Mouse (Mus musculus) adrenal gland, postnatal 25 days (tissue): ENCODE results near the gene Ndfip2. TPM values are rescaled to one million over a fixed set of nuclear protein-coding genes. Genes with fewer than 3 reads are reported as not detected.

ENCODE experiments used
- DNase-seq: peaks from one replicate; pipeline ENCODE4 v3.0.0; 2021; ENCODE audit warnings: mixed read lengths
- total RNA-seq: library from RNA; stranded (reverse); gene quantifications from 2 replicates; pipeline ENCODE4 v1.2.3, GENCODE M21; 2021

The Ndfip2 gene
- total RNA-seq, 1 experiment from 2014 or later: 44.8 TPM

DNA sequence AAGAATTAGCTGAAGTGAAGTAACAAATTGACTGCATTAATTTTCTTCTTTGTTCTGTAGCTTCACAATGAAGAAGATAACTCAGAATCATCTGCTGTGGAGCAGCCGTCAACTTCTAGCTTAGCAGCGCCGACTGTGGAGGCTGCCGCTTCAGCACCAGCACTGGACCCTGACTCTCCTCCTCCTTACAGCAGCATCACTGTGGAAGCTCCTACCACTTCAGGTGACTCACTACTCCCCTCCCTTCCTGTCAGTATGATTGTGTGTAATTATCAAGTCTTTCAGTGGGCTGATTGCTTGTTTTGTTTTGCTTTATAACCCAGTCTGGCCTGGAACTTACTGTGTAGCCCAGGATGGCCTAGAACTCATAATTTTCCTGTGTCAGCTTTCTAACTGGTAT lies 29.2 kb downstream of the Ndfip2 start:
- no peak for DNase-seq

DNA sequence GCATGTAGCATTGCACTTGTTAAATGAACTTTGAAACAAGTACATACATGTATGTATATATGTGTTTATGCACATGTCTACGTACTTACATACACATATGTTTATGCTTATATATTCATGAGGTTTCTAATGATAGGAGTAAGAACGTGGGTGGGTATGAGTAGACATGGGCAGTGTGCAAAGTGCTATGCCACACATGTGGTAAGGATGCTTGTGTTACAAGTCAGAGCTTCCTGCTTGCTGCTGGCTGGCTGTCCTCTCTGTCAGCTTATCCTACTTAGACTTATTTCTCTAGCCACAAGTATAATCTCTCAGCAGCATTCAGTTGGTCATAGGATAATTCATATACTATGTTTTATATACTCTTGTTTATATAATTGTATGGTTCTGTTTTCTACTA lies 29.6 kb downstream of the Ndfip2 start:
- DNase-seq: no peak

DNA sequence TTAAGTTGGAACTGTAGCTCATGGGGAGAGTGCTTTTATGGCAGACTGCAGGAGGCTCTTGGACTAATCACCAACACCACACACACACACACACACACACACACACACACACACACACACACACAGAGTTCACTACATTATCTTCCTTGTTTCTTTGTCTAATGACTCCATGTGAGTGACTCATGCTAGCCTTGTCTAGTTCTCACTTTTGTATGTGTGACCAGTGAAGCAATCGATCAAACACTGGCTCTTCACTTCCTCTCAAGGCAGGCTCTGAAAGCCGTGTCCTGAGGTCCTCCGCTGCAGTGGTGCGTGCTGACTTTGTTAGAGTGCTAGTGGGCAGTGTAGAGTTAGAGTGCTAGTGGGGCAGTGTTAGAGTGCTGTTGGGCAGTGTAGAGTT lies 30.2 kb downstream of the Ndfip2 start:
- no peak for DNase-seq

DNA sequence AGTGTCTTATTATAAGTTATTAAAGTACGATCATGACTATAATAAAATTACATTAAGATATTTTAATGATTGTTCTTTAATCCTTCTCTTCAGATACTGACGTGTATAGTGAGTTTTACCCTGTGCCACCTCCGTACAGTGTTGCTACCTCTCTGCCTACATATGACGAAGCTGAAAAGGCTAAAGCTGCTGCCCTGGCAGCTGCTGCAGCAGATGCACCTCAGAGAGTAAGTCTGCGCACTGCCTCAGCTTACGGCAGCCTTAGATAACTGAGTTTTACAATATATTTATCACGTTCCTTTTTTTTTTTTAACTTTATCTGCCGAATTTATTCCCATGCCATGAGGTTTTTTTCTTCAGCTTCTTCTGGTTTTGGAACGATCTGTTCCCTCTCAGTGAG lies 33.8 kb downstream of the Ndfip2 start:
- no peak for DNase-seq

DNA sequence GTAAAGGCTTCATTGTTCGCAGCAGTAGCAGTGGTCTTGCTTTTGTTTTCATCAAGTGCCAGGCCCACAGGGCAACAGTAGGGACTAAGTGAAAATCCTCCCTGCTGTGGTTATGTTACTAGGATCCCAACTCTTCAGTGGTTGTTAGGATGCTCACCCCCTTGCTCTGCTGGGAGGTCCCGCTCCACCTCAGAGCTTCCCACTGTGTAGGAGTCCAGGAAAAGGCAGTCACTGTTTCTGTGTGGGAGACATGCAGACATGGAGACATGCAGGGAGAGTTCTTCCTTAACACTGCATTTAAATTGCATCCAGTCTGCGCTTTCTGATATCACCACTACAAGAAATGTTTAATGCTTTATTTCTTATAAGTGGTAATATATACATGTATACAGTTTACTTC lies 35.4 kb downstream of the Ndfip2 start:
- DNase-seq: no peak

DNA sequence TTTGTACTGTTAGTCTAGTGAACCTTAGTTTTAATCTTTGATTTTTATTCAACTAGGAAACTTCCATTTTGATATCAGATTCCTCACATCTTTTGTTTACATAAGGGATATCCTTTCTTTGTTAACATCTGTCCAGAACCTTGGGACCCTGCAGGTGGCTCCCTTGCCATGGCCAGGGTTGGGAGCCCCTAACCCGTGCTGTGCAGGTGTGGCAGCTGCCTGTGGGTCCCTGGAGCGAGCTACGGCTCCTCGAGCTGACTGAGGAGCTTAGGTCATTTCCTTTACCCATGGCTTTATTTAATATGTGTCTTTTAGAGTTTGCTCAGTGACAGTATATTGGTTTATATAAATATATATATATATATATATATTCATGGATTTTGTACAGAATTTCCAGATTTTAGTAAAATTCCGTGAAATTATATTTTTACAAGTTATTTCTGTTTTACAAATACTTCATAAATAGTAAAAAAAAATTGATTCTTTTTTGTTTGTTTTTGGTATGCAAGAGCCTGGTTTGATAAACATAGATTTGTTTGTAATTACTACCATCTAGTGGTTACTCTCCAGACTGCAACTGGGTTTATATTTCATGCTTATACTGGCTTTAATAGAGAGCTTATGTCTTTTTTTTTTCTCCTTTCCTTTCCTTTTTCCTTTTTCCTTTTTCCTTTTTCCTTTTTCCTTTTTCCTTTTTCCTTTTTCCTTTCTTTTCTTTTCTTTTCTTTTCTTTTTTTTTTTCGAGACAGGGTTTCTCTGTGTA lies 37.6 kb downstream of the Ndfip2 start:
- DNase-seq: no peak

DNA sequence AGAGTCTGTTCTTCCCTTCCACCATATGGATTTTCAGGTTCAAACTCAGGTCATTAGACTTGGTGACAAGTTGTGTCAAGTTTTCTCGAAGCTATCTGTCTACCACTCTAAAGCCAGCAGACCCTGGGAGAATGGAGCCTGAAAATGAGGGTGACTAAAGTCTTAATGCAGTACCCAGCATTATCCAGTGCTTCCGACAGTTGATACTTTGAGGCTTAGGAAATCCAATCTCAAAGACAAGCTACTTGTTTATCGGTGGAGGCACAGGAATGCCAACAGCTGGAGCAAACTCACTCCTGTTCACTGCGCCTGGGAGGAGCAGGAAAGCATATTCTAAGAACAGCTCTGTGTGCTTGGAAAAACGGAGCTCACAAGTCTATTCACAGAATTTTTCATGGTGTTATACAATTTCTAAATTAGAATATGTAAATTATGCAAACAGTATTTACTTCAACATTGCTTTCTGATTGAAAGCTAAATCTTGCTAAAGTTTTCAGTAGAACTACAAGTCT lies 41.4 kb downstream of the Ndfip2 start:
- DNase-seq: no peak

DNA sequence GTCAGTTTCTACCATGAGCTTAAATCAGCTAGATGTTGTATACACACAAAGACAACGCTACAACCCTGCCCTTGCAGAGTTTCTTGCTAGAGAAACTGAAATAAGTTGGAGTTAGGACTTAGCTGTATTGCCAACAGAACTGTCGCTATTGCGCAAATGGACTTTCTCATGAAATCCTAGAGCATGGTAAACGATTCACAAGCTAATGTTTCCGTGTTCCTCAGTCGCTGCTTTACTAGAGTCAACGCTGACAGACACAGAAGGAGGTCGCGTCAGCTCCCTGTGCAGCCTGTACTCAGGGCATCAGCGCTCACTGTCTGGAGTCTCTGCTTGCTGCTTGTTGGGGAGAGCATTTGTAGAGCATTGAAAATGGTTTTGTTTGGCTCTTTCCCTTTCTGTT lies 42.2 kb downstream of the Ndfip2 start:
- DNase-seq: no peak

DNA sequence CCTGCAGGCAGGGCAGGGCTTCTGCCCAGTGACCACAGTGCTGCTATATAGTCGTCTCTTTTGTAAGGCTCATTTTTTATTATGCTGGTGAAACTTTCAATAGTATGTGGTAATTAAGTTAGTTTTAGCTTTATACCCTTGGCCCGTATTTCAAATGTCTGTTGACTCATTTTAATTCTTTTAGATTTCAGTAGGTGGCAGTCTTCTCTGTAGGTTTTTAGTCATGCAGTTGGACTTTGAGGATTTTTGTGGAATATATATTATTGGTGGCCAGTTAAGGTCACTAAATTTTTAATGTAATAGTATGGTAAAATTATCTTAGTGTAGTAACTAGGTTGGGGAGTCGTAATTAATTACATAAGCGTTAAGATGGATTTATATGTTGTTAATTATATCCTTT lies 44.3 kb downstream of the Ndfip2 start:
- DNase-seq: no peak

DNA sequence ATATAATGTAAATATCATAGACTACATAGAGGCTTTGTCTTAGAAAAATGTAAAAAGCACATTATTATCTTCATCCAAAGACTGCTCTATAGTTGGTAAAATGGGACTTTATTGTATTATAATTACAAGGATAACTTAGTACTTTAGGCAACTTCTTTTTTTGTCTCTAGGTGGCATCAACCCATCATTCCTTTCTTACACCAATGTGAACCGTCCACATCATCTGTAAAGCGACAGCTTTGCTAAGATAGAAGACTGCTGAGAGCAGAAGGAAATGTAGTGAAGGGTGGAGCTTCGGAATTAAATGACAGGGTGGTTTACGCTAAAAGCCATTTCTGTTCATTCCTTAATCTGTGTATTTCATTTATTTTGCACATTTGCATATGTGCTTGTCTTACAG lies 49.3 kb downstream of the Ndfip2 start:
- DNase-seq: no peak

DNA sequence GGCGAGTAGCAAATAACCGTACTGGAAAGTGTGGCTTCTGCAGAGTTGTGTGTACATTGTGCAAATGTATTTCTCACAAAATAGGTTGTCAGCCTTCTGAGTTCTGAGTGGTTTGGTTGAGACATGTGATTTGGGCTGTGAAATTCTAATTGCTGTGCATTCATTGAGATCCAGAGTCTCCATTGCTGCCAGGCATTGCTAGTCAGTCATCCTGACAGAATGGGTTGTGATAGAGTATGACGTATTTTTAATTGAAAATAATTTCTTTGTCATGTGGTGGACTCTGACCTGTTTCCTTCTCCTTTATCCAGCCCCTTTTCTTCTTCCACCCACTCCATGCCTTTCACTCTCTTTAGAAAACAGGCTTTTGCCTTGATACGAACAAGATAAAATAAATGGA lies 54.0 kb downstream of the Ndfip2 start:
- no peak for DNase-seq

DNA sequence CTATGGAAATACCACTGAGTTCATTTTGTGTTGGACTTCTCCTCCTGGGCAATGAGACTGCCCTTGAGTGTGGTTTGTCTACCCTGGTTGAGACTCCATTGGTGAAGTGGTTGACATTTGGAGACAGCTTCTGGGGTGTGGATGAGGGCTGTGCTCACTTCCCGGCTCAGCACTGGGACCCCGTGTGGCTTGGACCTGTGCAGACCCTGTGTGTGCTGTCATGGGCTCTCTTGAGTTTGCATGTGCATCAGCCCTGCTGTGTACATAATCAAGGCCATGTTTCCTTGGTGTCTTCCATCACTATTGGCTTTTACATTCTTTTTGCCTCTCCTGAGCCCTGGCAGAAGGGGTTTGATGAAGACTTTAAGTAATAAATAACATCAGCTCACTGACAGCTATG lies 54.6 kb downstream of the Ndfip2 start:
- DNase-seq: no peak

DNA sequence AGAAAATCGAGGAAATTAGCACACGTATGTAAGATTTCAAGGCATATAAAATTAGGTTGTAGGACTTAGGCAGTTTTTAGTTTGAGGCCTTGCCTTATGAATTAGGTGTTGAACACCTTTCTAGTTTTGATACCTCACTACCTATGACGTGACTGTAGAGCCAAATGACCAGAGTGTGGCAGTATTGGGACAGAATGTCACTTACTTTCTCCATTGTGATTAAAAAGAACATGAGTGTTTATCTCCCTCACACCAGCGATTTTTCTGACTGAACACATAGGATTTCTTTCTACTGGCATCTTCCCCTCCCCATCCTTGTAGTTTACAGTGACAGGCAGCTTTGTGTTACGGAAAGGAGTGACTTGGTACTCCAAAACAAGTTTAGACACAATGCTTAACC lies 55.5 kb downstream of the Ndfip2 start:
- DNase-seq: no peak

DNA sequence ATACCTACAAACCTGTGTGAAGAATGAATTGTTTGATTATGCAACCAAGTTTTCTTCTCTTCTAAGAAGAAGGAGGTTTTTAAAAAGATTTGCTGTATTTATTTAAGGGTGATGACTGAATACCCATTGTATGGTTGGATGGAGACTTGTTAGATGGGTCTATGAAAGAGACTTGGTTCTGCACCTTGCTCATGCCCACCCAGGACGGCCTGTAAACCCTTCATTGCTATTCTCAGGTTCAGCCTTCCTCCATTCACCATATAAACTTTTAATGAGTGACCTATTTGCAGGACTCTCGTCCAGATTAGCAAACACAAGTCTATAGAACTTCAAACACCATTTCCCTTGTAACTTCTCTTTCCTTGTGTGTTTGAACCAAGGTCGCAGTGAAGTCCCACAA lies 63.3 kb downstream of the Ndfip2 start:
- no peak for DNase-seq

DNA sequence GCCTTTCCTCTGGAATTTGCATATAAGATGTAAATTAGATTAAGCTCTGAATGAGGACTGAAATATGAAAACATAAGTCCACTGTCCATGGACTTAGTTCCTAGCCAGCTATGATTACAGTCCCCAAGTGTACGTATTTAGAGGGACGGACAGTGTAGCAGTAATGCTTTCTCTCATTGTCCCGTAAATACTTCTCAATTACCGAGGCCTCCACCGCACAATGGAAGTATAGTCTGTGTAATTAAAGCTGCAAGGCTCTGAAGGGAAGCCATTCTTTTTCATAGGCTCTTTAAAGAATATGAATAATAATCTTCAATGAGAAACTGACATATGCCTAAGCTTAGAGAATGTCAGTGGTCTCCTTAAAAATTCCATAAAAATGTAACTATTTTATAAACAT lies 64.5 kb downstream of the Ndfip2 start:
- no peak for DNase-seq

DNA sequence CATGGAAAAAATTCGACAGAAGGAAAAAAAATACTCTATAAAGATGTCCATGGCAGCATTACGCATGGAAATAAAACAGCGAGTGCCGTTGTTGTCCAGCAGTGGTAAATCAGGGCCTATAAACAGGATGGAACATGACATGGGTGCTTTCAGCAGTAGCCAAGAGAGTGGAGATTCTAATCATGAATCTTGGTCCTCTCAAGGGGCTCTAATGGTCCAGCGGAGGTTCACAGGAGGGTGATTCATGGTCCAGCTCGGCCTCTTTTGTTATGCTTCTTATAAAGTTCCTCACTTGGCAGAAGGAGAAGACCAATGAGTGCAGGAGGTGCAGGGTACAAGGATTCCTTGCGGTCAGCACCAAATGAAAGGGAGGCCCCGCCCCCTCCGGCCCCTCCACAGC lies 65.1 kb downstream of the Ndfip2 start:
- DNase-seq: no peak

DNA sequence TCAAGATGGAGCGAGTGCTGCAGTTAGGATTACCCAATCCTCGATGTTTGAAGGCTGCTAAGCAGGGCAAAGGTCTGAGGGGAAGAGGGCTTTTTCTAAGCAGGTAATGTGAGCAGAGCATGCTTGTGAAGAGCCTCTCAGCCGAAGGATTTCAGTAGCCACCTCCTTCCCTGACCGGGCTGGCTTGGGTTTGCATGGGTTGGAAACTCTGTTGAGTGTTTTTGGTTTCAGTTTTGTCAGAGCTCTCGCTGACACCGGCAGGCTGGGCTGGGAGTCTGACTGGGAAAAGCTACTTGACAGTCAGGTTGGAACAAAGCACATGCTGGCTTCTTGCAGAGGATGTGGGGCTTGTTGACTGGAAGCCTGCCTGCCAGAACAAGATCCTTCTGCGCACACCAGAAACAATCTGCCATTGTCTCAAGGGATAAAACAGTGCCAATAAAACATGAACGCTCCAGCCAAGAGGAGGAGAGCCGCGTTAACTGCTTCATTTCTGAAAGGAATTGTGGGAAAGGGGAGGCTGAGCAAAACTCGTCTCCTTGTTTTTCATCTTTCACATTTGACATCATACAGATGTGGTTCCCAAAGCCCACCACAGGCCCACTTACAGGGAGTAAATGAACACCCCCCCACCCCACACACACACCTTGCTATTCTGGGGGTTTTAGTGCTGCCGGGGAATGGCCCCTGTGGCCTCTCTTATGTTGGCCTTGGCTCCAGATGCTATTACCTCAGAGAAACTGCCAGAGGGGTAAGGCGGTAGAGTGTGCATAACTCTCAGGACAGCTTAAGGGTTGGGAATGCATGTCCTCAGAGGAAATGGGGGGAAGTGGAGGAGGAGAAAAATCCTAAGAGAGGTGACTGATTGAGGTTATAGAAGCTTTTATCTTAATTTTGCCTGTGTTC lies 70.3 kb downstream of the Ndfip2 start:
- DNase-seq: peak; percentile 56

DNA sequence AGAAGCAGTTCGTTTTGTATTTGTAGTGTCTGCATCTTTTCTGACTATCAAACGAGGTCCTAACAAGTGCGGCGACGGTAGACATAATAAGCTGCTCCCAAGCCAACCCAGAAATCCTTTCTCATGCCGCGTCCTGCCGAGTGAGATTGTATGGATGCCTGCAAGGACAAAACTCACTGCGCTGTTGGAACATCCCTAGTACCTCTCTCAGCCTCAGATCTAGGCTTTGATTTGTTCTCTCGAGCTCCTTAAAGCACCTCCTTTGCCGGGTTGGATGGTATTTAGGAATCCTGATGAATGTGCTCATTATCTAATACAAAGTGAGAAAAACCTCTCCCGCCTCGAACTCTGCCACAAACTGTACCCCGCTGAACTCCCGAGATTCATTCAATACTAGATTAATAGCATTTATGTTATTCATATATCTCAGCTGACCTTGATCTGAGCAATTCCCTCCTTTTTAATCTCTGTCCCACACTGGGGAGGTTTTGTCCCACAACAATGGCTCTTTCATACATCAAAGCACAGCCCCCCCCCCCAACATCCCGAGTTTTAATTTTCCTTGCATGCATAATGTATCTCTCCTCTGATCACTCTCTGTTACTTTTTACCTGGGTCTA lies 75.2 kb downstream of the Ndfip2 start:
- no peak for DNase-seq

DNA sequence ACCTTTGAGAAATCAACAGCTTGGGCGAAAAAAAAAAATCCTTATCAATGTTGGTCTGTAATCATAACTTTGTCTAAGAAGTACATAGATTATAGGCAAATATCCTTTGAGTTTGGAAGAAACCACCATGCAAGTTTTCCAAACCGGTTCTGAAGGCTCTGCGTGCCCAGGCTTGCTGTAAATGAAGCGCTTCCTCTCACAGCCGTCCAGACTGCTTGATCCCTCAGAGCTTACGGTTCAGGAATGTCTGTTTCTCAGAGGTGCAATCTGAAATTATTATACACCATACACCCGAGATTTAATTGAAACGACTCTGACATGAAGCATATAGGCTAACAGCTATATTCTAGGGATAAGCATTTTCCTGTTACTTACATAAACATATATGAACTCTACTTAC lies 83.4 kb downstream of the Ndfip2 start:
- no peak for DNase-seq

DNA sequence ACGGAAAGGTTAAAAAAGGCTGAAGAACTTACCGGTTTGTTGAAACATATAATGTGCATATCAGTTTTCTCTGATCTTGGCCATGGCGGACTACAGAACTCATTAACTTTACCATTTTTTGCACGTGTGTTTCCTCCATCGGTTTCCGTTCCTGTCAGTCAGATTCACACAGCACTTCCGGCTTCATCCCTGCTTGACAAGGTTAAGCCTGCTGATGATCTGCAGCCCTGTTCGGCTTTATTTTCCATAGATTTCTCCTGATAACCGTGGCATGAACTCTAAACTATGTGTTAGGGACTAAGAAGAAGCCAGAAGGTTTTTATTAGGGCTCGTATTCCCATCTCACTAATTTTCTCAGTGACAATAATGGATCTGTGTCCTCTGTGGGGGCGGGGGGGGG lies 95.7 kb downstream of the Ndfip2 start:
- DNase-seq: no peak
